Mouse (Mus musculus) liver, postnatal 0 days (tissue): ENCODE data around the gene Ubash3b.

Experiments used
- CTCF ChIP-seq: sonication (generic); IDR thresholded peaks from 2 replicates; pipeline ENCODE4 v1.5.1; 2016; ENCODE audit warnings: antibody characterized with exemption, low read depth
- EP300 ChIP-seq: IDR thresholded peaks from 2 replicates; pipeline ENCODE4 v1.6.1; 2016; ENCODE audit warnings: antibody characterized with exemption, low read depth, mild to moderate bottlenecking

- TF ChIP-seq CTCF, result no peak
- TF ChIP-seq EP300, result no peak
Observed at GRCm38 (mm10) chr9:41124305-41124704, 37.2 kb downstream of the Ubash3b start.
